Comparison of ENCODE assay signal across 25 mouse cellular contexts in genomic region chr16:15493236-15493635, GRCm38 (mm10).
"Had no signal": no experiment of that assay in that cellular context is flagged by ENCODE, and none has a peak within 500 bp of the region (broad histone marks: within the 10 kb centered on the region; RNA-seq: fewer than 3 reads in every experiment).

No protein-coding gene starts in this region.

- DNase-seq: gastrocnemius, postnatal 14 days; gastrocnemius, postnatal 36 days; heart, adult 2 months; heart, postnatal 14 days; heart, postnatal 4 days; kidney, adult 18-20 months; kidney, adult 8-10 months; kidney, postnatal 10 days; kidney, postnatal 25 days; liver; liver, embryonic 13.5 days had no signal

- H3K36me3 ChIP-seq: heart, embryonic 13.5 days; heart, embryonic 15.5 days; hindbrain, embryonic 10.5 days; hindbrain, embryonic 12.5 days; intestine, embryonic 15.5 days; limb, embryonic 13.5 days; liver, embryonic 13.5 days had no signal

- H3K9me3 ChIP-seq: heart, embryonic 15.5 days; hindbrain, embryonic 12.5 days; intestine, embryonic 15.5 days; limb, embryonic 13.5 days; liver, embryonic 13.5 days had no signal

- ATAC-seq: hindbrain, embryonic 16.5 days; inflammation-experienced regulatory T-cells, adult 6 months; intestine, embryonic 15.5 days; intestine, postnatal 0 days had no signal

- H3K27ac ChIP-seq: heart, adult 2 months; heart, embryonic 13.5 days; heart, embryonic 15.5 days; hindbrain, embryonic 10.5 days; hindbrain, embryonic 12.5 days; hindbrain, embryonic 14.5 days; intestine, embryonic 15.5 days; layer of hippocampus, adult 2 months; left cerebral cortex, adult 2 months; limb, embryonic 13.5 days; liver, embryonic 13.5 days had no signal

- H3K4me3 ChIP-seq: heart, adult 2 months; heart, embryonic 13.5 days; heart, embryonic 15.5 days; hindbrain, embryonic 10.5 days; hindbrain, embryonic 12.5 days; intestine, embryonic 15.5 days; layer of hippocampus, adult 2 months; left cerebral cortex, adult 2 months; limb, embryonic 13.5 days; liver, embryonic 13.5 days had no signal

- H3K4me2 ChIP-seq: heart, embryonic 11.5 days; heart, embryonic 13.5 days; heart, embryonic 15.5 days; hindbrain, embryonic 12.5 days; hindbrain, embryonic 14.5 days; intestine, embryonic 15.5 days; limb, embryonic 13.5 days; liver, embryonic 11.5 days; liver, embryonic 13.5 days had no signal

- H3K4me1 ChIP-seq: heart, embryonic 13.5 days; heart, embryonic 15.5 days; hindbrain, embryonic 10.5 days; hindbrain, embryonic 12.5 days; intestine, embryonic 15.5 days; limb, embryonic 13.5 days; liver, embryonic 13.5 days had no signal

- H3K27me3 ChIP-seq: heart, embryonic 13.5 days; heart, embryonic 15.5 days; hindbrain, embryonic 12.5 days; intestine, embryonic 15.5 days; limb, embryonic 13.5 days; liver, embryonic 13.5 days had no signal

- H3K9ac ChIP-seq: heart, embryonic 13.5 days; heart, embryonic 15.5 days; hindbrain, embryonic 12.5 days; hindbrain, embryonic 14.5 days; intestine, embryonic 15.5 days; limb, embryonic 13.5 days; liver, embryonic 13.5 days had no signal
